Mouse (Mus musculus) heart, postnatal 4 days (tissue): Measurements from ENCODE around the gene Sgip1. TPM values are rescaled to one million over a fixed set of nuclear protein-coding genes. Genes with fewer than 3 reads are reported as not detected.

Experiments
- DNase-seq: peaks from one replicate; pipeline ENCODE4 v3.0.0; 2021
- total RNA-seq, 2 experiments: library from RNA; stranded (reverse); gene quantifications; 2 replicates each; pipeline ENCODE4 v1.2.3; 2021

The Sgip1 gene
- 1 to 10 TPM in 1 of 2 experiments, under 1 TPM in 1; 0.79 to 2.0 TPM for total RNA-seq

- no peak for DNase-seq
Measured at GRCm38 (mm10) chr4:102741287-102741686, at the start of gene Sgip1. Gene Sgip1 (plus strand): TSS chr4:102741297.

- DNase-seq = no peak
Measured at GRCm38 (mm10) chr4:102691402-102691801, 49.7 kb upstream of the Sgip1 start.

DNA sequence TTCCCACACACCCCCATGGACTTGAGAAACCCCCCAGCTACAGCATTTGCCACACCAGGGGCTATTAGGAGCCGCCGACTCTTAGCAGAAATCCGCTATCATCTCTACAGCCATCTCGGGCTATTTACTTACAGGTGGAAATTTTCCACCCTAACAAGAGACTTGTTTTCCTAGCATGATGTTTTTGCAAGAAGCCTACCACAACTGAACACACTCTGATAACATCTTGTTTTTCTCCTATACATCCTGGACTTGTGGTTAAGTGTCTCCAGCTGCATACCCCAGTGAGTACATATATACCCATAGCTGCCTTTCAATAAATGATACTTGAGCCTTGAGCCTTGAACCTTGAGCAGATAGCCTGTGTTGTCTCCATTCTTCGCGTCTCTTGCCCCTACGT, 43.1 kb upstream of the Sgip1 start:
- DNase-seq = no peak

DNA sequence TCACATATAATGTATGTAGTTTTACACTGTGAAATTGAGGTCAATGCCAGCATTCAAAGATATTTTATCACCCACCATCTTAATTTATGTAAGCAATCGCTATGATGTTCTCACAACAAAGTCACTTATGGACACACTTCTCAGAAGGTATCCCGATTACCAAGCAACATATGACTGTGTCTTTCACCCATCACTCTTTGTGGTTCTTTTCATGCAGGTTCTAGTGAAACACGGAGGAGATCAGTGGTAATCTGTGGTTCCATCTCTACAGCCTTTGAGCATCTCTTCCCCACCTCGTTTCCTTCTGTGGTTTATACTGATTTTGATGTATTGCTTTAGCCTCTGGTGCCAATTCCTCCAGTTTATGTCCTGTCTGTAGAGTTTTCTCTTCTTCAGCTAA, 29.4 kb upstream of the Sgip1 start:
- DNase-seq = no peak

GRCm38 (mm10) chr4:102715532-102715931, 25.6 kb upstream of the Sgip1 start:
- no peak for DNase-seq

- DNase-seq = no peak
Measured at GRCm38 (mm10) chr4:102717123-102717828, 23.8 kb upstream of the Sgip1 start.

DNA sequence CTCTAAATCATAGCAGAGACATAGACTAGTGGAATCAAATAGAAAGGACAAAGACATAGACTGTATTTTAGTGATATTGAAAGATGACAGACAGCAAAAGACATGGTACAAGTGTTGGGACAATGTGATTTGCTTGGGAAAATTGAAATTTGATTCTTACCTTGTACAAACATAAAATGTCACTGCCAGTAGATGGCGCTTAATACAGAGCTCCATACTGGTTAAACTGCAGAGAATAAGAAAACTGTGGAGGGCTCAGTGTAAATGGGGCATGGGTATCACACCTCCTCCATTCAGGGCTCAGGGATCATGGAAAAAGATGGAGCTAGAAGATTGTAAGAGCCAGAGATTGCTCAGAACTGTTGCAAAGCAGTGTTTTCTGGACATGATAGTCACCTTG, 21.6 kb upstream of the Sgip1 start:
- DNase-seq = no peak

DNA sequence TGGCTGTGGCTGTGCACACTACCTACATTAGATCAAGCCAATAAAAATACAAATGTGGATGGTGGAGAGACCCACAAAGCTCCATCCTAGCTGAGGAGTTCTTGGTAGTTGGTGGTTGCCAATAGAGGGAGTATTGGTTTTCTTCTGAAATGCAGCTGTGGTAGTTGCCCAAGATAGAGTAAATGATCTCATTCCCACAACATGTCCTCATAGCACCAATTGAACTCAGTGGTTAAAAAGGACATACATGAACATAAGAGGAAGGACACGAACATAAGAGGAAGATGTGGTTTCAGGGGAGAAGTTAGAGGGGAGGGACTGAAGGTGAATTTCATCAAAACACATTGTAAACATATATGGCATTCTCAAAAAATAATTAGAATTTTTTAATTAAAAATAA, 21.1 kb upstream of the Sgip1 start:
- DNase-seq = no peak

- DNase-seq = no peak
Measured at GRCm38 (mm10) chr4:102724442-102724841, 16.7 kb upstream of the Sgip1 start.

DNA sequence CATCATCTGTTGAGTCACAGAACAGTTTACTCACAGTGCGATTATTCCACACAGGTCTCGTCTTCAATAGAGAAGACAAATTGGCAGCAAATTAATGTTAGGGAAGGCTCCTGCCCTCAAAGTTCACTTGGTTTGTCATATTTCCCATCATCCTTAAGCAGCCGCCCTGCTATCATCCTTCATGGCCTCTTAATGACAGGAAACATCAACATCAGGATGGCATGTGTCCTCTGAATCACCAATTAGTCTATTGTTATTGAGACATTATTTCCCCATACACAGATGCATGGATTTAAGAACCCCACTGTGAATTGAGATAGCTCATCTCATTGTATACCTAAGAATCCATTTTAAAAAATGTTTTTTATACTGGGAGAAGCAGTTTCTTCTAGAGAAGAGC, 10.1 kb upstream of the Sgip1 start:
- no peak for DNase-seq

- no peak for DNase-seq
Measured at GRCm38 (mm10) chr4:102734022-102734657, 7.0 kb upstream of the Sgip1 start.

DNA sequence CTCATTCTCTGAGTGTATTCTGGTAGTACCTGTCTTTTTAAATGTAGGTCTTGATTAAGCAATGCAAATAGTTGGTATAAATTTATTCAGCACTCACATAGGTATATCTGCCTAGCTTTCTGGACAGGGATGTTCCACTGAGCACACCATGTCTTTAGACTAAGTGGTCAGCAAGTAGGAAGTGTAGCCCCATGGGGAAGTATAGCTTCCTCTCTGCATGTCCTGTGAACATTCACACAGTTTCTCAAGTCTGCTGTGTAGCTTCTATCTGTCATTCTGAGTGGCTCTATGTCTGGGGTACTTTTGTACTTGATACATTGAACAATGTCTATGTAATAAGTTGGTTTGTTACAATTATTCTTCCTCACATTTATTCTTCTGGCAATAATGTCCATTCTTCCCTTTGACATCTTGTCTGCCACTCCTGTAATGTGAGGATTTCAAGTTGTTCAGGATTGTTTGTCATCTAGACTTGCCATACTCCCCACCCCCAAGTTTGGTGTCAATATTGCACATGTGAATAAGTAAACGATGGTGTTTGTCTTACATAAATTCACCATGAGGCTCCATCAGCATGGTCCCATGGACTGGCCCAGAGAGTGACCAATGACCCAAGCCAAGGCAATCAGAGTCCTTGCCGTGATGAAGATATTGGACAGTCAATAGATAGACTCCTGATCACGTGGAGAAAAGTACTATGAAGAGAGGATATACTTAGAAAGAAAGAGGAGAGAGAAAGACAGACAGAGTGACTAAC, 12.4 kb downstream of the Sgip1 start:
- DNase-seq = no peak

DNA sequence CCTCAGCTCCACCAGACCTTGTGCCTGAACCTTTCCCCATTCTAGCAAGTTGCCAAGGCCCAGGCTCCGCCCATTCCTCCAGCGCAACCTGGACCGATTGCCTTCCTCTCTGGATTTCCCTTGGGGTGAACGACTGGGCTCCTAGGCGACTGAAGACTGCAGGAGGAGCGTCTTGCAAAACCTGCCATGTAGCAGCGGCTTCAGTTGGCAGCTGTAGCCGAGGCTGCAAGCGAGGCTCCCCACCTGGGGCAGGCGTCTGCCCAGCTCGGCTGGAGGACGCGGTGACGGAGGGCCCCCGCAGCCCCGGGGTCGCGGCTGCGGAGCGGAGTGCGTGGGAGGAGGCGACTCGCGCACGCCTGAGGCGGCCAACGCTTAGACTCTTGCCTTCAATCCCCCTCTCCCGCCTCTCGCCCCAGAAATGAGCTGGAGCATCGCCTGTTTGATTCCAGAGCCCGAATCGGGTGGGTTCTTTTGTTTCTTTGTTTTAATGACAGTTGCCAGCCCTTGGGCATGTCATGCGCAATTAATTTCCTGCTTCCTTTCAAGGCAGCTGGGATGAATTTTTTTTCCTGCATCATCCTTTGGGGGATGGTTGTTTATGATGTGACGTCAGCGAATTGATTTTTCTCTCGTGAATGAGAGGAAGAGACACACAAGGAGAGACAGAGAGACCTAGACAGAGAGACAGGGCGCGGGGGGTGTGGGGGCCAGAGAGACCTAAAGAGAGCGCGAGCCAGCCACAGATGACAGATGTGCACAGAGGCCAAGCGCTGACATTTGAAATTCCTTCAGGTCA, 18.2 kb downstream of the Sgip1 start:
- peak; percentile 18 for DNase-seq

- peak; percentile 42 for DNase-seq
Measured at GRCm38 (mm10) chr4:102760042-102760821, 19.1 kb downstream of the Sgip1 start.

- no peak for DNase-seq
Measured at GRCm38 (mm10) chr4:102762075-102762474, 21.0 kb downstream of the Sgip1 start.

- DNase-seq = no peak
Measured at GRCm38 (mm10) chr4:102769070-102769469, 28.0 kb downstream of the Sgip1 start.

- DNase-seq = no peak
Measured at GRCm38 (mm10) chr4:102769936-102770335, 28.8 kb downstream of the Sgip1 start.

DNA sequence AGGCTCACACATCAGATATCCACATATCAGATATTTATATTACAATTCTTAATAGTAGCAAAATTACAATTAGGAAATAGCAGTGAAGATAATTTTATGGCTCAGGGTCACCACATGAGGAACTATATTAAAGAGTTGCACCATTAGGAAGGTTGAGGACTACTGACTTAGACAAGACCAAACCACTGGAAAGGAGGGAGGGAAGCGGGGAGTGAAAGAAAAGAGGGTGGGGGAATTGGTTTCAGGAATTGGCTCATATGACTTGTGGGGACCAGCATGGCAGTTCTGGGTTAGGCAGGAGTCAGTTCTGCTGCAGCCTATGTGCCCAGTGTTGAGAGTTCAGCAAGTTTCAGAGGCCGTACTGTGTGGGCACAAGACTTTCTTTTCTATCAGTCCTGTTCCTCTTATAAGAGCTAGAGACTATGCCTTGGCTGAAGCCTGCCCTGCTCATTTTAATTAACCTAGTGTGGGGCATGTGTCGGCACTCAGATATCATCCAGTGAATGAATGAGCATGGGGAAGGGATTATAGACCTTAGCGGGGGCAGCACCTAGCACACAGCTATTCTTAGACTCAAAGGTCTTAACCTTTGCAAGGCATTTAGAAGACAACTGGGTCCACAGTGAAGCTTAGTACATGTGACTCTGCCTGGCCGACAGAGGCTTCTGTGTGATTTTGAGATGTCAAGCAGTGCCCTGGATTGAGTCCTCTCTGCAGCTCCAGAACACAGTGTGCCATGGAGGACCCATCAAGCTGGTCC, 30.7 kb downstream of the Sgip1 start:
- DNase-seq = no peak

- DNase-seq = no peak
Measured at GRCm38 (mm10) chr4:102773225-102773624, 32.1 kb downstream of the Sgip1 start.

DNA sequence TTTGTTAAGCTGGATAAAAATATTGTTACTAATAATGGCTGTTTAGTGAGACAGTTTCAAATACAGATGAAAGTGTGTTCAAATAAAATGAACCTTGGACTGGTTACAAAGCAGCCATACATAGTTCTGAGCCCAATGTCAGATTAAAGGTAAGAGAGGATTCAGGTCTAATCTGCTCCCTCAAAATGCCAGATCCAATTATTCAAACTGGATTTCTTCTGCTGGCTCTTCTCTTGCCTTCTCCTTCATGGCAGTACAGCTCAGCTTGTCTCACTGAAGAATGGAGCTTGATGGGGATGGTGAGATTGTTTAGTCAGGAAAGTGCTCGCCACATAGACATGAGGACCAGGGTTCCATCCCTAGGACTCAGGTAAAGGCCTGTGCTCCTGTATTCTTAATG, 32.7 kb downstream of the Sgip1 start:
- DNase-seq = no peak

DNA sequence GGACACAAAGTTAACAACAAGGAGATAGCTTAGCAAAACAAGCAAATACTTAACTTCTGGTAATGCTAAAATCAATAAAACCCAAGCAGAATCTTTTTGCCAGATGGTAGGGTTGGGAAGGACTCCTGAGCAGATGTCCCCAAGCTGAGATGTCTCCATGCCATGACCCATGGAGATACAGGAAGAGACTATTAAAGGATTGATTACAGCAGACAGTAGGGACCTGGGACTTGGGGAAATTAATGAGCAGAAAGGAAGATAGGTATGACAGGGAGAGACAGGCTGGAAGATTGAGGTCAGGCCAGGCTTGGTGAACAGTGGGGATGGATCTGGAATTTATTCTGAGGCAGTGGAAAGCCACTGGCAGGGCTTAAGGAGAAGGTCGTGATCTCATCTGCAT, 33.5 kb downstream of the Sgip1 start:
- DNase-seq = no peak
